8 mouse cellular contexts compared by ENCODE assay signal in the genomic region with DNA sequence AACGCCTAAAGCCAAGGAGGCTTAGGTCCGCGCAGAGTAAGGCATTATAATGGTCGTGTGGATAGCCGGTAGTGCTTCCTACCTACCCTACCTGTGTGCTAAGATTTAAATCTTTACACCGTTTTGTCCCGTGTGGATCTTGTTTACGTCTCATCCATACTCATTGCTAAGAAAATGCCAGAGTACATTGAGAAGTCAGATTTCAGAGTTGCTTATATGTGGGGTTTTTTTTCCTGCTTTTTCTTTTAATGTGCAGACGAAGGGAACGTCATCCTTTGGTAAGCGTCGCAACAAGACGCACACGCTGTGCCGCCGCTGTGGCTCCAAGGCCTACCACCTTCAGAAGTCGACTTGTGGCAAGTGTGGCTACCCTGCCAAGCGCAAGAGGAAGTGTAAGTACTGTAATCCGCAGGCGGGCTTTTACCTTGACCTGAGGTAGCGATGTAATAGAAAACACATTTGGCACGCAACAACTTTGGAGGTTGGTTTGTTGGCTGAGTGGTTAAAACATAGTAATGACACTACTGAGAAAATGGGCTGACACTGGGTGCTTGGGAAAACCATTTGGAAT. TPM values are rescaled to one million over a fixed set of nuclear protein-coding genes. Genes with fewer than 3 reads are reported as not detected.
DNase-seq lines count a peak whose midpoint lies in the region; ATAC-seq and TF ChIP-seq lines count a peak whose summit lies in the region.

No protein-coding gene starts in this region.

- peak overlapping the region; percentile 93 for H3K9ac ChIP-seq in heart, embryonic 12.5 days
- peak overlapping the region; percentile 92 for H3K9ac ChIP-seq in liver, embryonic 14.5 days (replicated peaks)
- peak overlapping the region; percentile 96 for H3K9ac ChIP-seq in stomach, embryonic 14.5 days (replicated peaks; ENCODE audit: low read depth, low read length)

- no peak for TF ChIP-seq EP300 in liver, embryonic 14.5 days (IDR thresholded peaks at IDR 0.05; ENCODE audit: low read depth)

- H3K36me3 ChIP-seq in heart, embryonic 12.5 days: peaks cover 46% of the 10 kb centered on the region
- peaks cover 49% of the 10 kb centered on the region for H3K36me3 ChIP-seq in liver, embryonic 14.5 days (replicated peaks; ENCODE audit: control insufficient read depth, insufficient read depth, low read depth)
- peaks cover 38% of the 10 kb centered on the region for H3K36me3 ChIP-seq in stomach, embryonic 14.5 days (ENCODE audit: control insufficient read depth, insufficient read depth, low read length)

- intact Hi-C loops in heart, postnatal 14 days (cut with DNase I): loop anchor here (1.0 to 10.0 kb wide), 2 partner anchors 26 to 1588 kb away; partner anchors contain the start of genes Prkaa1 and Rictor

- H3K9me3 ChIP-seq in heart, embryonic 12.5 days (replicated peaks): no peaks in the 10 kb centered on the region
- no peaks in the 10 kb centered on the region for H3K9me3 ChIP-seq in liver, embryonic 14.5 days (ENCODE audit: control insufficient read depth, low read length)
- no peaks in the 10 kb centered on the region for H3K9me3 ChIP-seq in stomach, embryonic 14.5 days (ENCODE audit: control insufficient read depth, low read depth, low read length)

- 3% methylated on average over 22 of the region's 22 CpGs for WGBS in heart, embryonic 12.5 days
- under 1% methylated on average over 22 of the region's 22 CpGs for WGBS in liver, embryonic 14.5 days (ENCODE audit: insufficient replicate concordance)
- WGBS in stomach, embryonic 14.5 days: 1% methylated on average over 22 of the region's 22 CpGs

- peaks cover 24% of the 10 kb centered on the region for H3K4me1 ChIP-seq in heart, embryonic 12.5 days (replicated peaks)
- peaks cover 27 to 35% of the 10 kb centered on the region in 2 experiments for H3K4me1 ChIP-seq in liver, embryonic 14.5 days (replicated peaks; ENCODE audit: control insufficient read depth in 2 of 2, insufficient read depth in 2 of 2, low read length in 1 of 2)
- peaks cover 11% of the 10 kb centered on the region; the same call in 1 of the 2 replicates for H3K4me1 ChIP-seq in stomach, embryonic 14.5 days (ENCODE audit: control insufficient read depth, insufficient read depth, low read length)

- DNase-seq in heart, postnatal 14 days: no peak
- peak; percentile 20 for DNase-seq in R1 (ENCODE audit: low read depth, low spot score)
- DNase-seq in liver, embryonic 14.5 days (ENCODE audit: low read depth in 3 of 3, low spot score in 3 of 3): no peak
- no peak for DNase-seq in layer of hippocampus, postnatal 10 days (ENCODE audit: low spot score in 2 of 2)

- ATAC-seq in heart, embryonic 12.5 days (ENCODE audit: insufficient number of reproducible peaks, low FRiP score): peak; percentile 10; the same call in 1 of the 2 replicates
- ATAC-seq in hematopoietic stem cell, adult 5-6 weeks (replicated peaks in 1 of 2; ENCODE audit: insufficient read depth in 1 of 2, low FRiP score in 2 of 2, low TSS enrichment in 1 of 2, low read depth in 1 of 2, poor library complexity in 2 of 2, severe bottlenecking in 2 of 2): peak; percentile 6 to 31; a peak in 3 of 4 replicates
- no peak for ATAC-seq in liver, embryonic 14.5 days (ENCODE audit: insufficient read depth)
- no peak for ATAC-seq in stomach, embryonic 14.5 days (ENCODE audit: insufficient number of reproducible peaks, insufficient read depth, low FRiP score, low read depth)
- ATAC-seq in frontal cortex, adult (ENCODE audit: low TSS enrichment): no peak

- H3K27me3 ChIP-seq in heart, embryonic 12.5 days (replicated peaks): no peaks in the 10 kb centered on the region
- H3K27me3 ChIP-seq in liver, embryonic 14.5 days (ENCODE audit: control insufficient read depth, insufficient read depth, low read length): no peaks in the 10 kb centered on the region
- H3K27me3 ChIP-seq in stomach, embryonic 14.5 days (ENCODE audit: control insufficient read depth, insufficient read depth, low read length): no peaks in the 10 kb centered on the region

- peak overlapping the region; percentile 83 for H3K27ac ChIP-seq in heart, embryonic 12.5 days (ENCODE audit: poor library complexity, severe bottlenecking)
- H3K27ac ChIP-seq in liver, embryonic 14.5 days: peak overlapping the region; percentile 61
- peak overlapping the region; percentile 80 for H3K27ac ChIP-seq in stomach, embryonic 14.5 days (ENCODE audit: low read length)

- H3K4me3 ChIP-seq in heart, embryonic 12.5 days: peak overlapping the region; percentile 86
- H3K4me3 ChIP-seq in liver, embryonic 14.5 days (ENCODE audit: insufficient read depth in 1 of 2, low read depth in 2 of 2, low read length in 2 of 2): peak overlapping the region; percentile 84 to 92
- peak overlapping the region; percentile 87 for H3K4me3 ChIP-seq in stomach, embryonic 14.5 days (ENCODE audit: low read depth, low read length)

- TF ChIP-seq CTCF in liver, embryonic 14.5 days (IDR thresholded peaks at IDR 0.05; ENCODE audit: low read depth): no peak

- peak overlapping the region; percentile 87 for H3K4me2 ChIP-seq in heart, embryonic 12.5 days
- H3K4me2 ChIP-seq in liver, embryonic 14.5 days (ENCODE audit: low read depth): peak overlapping the region; percentile 85
- peak overlapping the region; percentile 59 for H3K4me2 ChIP-seq in stomach, embryonic 14.5 days (replicated peaks; ENCODE audit: low read depth, low read length)

RNA-seq across cellular contexts. Expression of gene Rpl37, which starts 0.7 kb away (rescaled TPM):
- polyA plus RNA-seq in heart, embryonic 12.5 days (2016; fragmentation: Nextera tagmentation; extraction: Ambion mirVana): 421 and 424 TPM in 2 replicates
- 100 to 1,000 TPM; 183 to 196 TPM for total RNA-seq in heart, postnatal 14 days (2021)
- 1,644 and 2,194 TPM in 2 replicates for total RNA-seq in hematopoietic stem cell, adult 5-6 weeks (2017)
- 259 and 884 TPM in 2 replicates for polyA plus RNA-seq in liver, embryonic 14.5 days (2012; rRNA removed)
- 547 and 570 TPM in 2 replicates for polyA plus RNA-seq in liver, embryonic 14.5 days (2014; fragmentation: Nextera tagmentation; extraction: Ambion mirVana)
- polyA plus RNA-seq in stomach, embryonic 14.5 days (2014; fragmentation: Nextera tagmentation; extraction: Ambion mirVana): 834 and 883 TPM in 2 replicates
- 100 to 1,000 TPM; 260 to 290 TPM for total RNA-seq in layer of hippocampus, postnatal 10 days (2021)

RNA-seq across cellular contexts. Expression of gene Card6, which starts 8.8 kb away (rescaled TPM):
- polyA plus RNA-seq in heart, embryonic 12.5 days (2016; fragmentation: Nextera tagmentation; extraction: Ambion mirVana): 2.3 and 3.1 TPM in 2 replicates
- 1 to 10 TPM; 5.5 to 5.9 TPM for total RNA-seq in heart, postnatal 14 days (2021)
- 2.1 and 3.6 TPM in 2 replicates for total RNA-seq in hematopoietic stem cell, adult 5-6 weeks (2017)
- polyA plus RNA-seq in liver, embryonic 14.5 days (2012; rRNA removed): 0.57 and 0.63 TPM in 2 replicates
- 0.74 and 1.00 TPM in 2 replicates for polyA plus RNA-seq in liver, embryonic 14.5 days (2014; fragmentation: Nextera tagmentation; extraction: Ambion mirVana)
- 1.9 and 2.7 TPM in 2 replicates for polyA plus RNA-seq in stomach, embryonic 14.5 days (2014; fragmentation: Nextera tagmentation; extraction: Ambion mirVana)
- 1 to 10 TPM; 1.5 to 3.2 TPM for total RNA-seq in layer of hippocampus, postnatal 10 days (2021)

RNA-seq across cellular contexts. Expression of gene Prkaa1, which starts 26.5 kb away (rescaled TPM):
- polyA plus RNA-seq in heart, embryonic 12.5 days (2016; fragmentation: Nextera tagmentation; extraction: Ambion mirVana): 23.7 and 24.1 TPM in 2 replicates
- 10 to 100 TPM; 14.0 to 15.7 TPM for total RNA-seq in heart, postnatal 14 days (2021)
- total RNA-seq in hematopoietic stem cell, adult 5-6 weeks (2017): 25.6 and 38.5 TPM in 2 replicates
- 6.6 and 8.6 TPM in 2 replicates for polyA plus RNA-seq in liver, embryonic 14.5 days (2012; rRNA removed)
- 15.7 and 16.6 TPM in 2 replicates for polyA plus RNA-seq in liver, embryonic 14.5 days (2014; fragmentation: Nextera tagmentation; extraction: Ambion mirVana)
- polyA plus RNA-seq in stomach, embryonic 14.5 days (2014; fragmentation: Nextera tagmentation; extraction: Ambion mirVana): 25.6 and 28.3 TPM in 2 replicates
- 10 to 100 TPM; 19.9 to 21.3 TPM for total RNA-seq in layer of hippocampus, postnatal 10 days (2021)

RNA-seq across cellular contexts. Expression of gene C7, which starts 53.6 kb away (rescaled TPM):
- 0.08 and 0.09 TPM in 2 replicates for polyA plus RNA-seq in heart, embryonic 12.5 days (2016; fragmentation: Nextera tagmentation; extraction: Ambion mirVana)
- 1 to 10 TPM in 1 of 2 experiments, under 1 TPM in 1; 0.61 to 1.3 TPM for total RNA-seq in heart, postnatal 14 days (2021)
- 0.60 TPM in 1 of 2 replicates, not detected in the other for total RNA-seq in hematopoietic stem cell, adult 5-6 weeks (2017)
- 0.01 TPM in 1 of 2 replicates, not detected in the other for polyA plus RNA-seq in liver, embryonic 14.5 days (2012; rRNA removed)
- polyA plus RNA-seq in liver, embryonic 14.5 days (2014; fragmentation: Nextera tagmentation; extraction: Ambion mirVana): 0.06 TPM in 1 of 2 replicates, not detected in the other
- not detected in 2 replicates for polyA plus RNA-seq in stomach, embryonic 14.5 days (2014; fragmentation: Nextera tagmentation; extraction: Ambion mirVana)
- total RNA-seq in layer of hippocampus, postnatal 10 days (2021): under 1 TPM; 0.11 to 0.18 TPM

Comparison
In these comparisons a context has a peak if more than half of its experiments do, and no peak if none do; other contexts are left out.
1. ATAC-seq: peak in heart, embryonic 12.5 days (single experiment) and hematopoietic stem cell, adult 5-6 weeks (2 of 2); none in liver, embryonic 14.5 days (single experiment), stomach, embryonic 14.5 days (single experiment) and frontal cortex, adult (single experiment).
2. Peak in every context shown above with its lines, with median percentiles within 50 percentile points of each other: H3K27ac ChIP-seq, H3K4me2 ChIP-seq, H3K4me3 ChIP-seq and H3K9ac ChIP-seq.